Mouse (Mus musculus) liver, adult 2 months (tissue): Measurements from ENCODE around the gene Dmpk.

Experiments
- CTCF ChIP-seq: fragments of 200-500 bp; IDR thresholded peaks from 2 replicates; pipeline ENCODE4 v1.5.1; 2011; ENCODE audit warnings: low read depth, low read length, control low read depth
- POLR2A ChIP-seq: fragments of 200-500 bp; IDR thresholded peaks from 2 replicates; pipeline ENCODE4 v1.6.1; 2011; ENCODE audit warnings: low read length, control low read depth; ENCODE audit not compliant: insufficient read depth; ENCODE audit errors: extremely low read depth

- no peak for TF ChIP-seq CTCF
- no peak for TF ChIP-seq POLR2A
Measured at GRCm38 (mm10) chr7:19103741-19104140, 20.1 kb downstream of the Dmpk start.
